Mouse (Mus musculus) spleen, adult 2 months (tissue): ENCODE results near the gene Ankrd34a.

Experiments
- CTCF ChIP-seq: fragments of 200-500 bp; IDR thresholded peaks from 2 replicates; pipeline ENCODE4 v1.5.1; 2011; ENCODE audit warnings: mild to moderate bottlenecking, inconsistent platforms; ENCODE audit not compliant: insufficient read depth, insufficient read length, insufficient replicate concordance; ENCODE audit errors: extremely low read depth
- POLR2A ChIP-seq: fragments of 200-500 bp; IDR thresholded peaks from 2 replicates; pipeline ENCODE4 v1.6.1; 2011; ENCODE audit warnings: low read depth, low read length, inconsistent platforms

GRCm38 (mm10) chr3:96593790-96594560, 2.5 kb upstream of the Ankrd34a start, which contains the start of gene Polr3gl:
- TF ChIP-seq CTCF = no peak
- peak; percentile 42 for TF ChIP-seq POLR2A
